Comparison of ENCODE assay signal across 12 mouse cellular contexts in genomic region chr14:114832987-114833386, GRCm38 (mm10).
DNase-seq lines count a peak whose midpoint lies in the region; ATAC-seq and TF ChIP-seq lines count a peak whose summit lies in the region.
"Had no signal": no experiment of that assay in that cellular context is flagged by ENCODE, and none has a peak within 500 bp of the region (broad histone marks: within the 10 kb centered on the region; RNA-seq: fewer than 3 reads in every experiment).

No protein-coding gene starts in this region.

- ATAC-seq in kidney, embryonic 16.5 days (ENCODE audit: low FRiP score, low TSS enrichment) = no peak
- ATAC-seq: hindbrain, embryonic 16.5 days had no signal

- peaks cover 7% of the 10 kb centered on the region for H3K4me1 ChIP-seq in kidney, embryonic 16.5 days (ENCODE audit: insufficient read depth, low read length)
- H3K4me1 ChIP-seq in testis, adult 2 months (ENCODE audit: control insufficient read depth, insufficient read depth, low read length) = peaks cover 7% of the 10 kb centered on the region

- TF ChIP-seq POLR2A in testis, adult 2 months (IDR thresholded peaks at IDR 0.05; ENCODE audit: control insufficient read depth, low read depth, low read length) = no peak

- H3K9me3 ChIP-seq in kidney, embryonic 16.5 days (ENCODE audit: low read length) = 0 out of 2 replicates have a peak, but pooled peaks cover 2% of the 10 kb centered on the region

- H3K27ac ChIP-seq in gastrocnemius, adult 2 months = no peak overlapping the region
- H3K27ac ChIP-seq in kidney, embryonic 16.5 days (ENCODE audit: low read length) = no peak overlapping the region
- no peak overlapping the region for H3K27ac ChIP-seq in testis, adult 2 months (ENCODE audit: control insufficient read depth, insufficient read depth, low read depth, low read length)

- H3K36me3 ChIP-seq in kidney, embryonic 16.5 days (ENCODE audit: insufficient read depth, low read length) = no peaks in the 10 kb centered on the region
- no peaks in the 10 kb centered on the region for H3K36me3 ChIP-seq in testis, adult 2 months (ENCODE audit: control insufficient read depth, insufficient read depth, low read length)

- WGBS in kidney, embryonic 16.5 days = 57% methylated on average over 11 of the region's 11 CpGs

- intact Hi-C loops in gastrocnemius, adult 2 months (cut with DNase I) = no loop called here
- intact Hi-C loops in gastrocnemius, postnatal 14 days (cut with DNase I; ENCODE audit: low total_unique reads) = no loop called here

- no peak overlapping the region for H3K4me2 ChIP-seq in kidney, embryonic 16.5 days (replicated peaks; ENCODE audit: low read depth, low read length)
- H3K4me2 ChIP-seq: lung, embryonic 14.5 days; midbrain, embryonic 11.5 days had no signal

- DNase-seq in gastrocnemius, adult 2 months = no peak
- no peak for DNase-seq in gastrocnemius, postnatal 14 days
- peak; percentile 15 for DNase-seq in kidney, postnatal 10 days
- DNase-seq in right cerebral cortex, postnatal 4 days = peak; percentile 24
- no peak for DNase-seq in right cerebral cortex, postnatal 36 days (ENCODE audit: low spot score in 2 of 2)
- DNase-seq in ovary, postnatal 36 days (ENCODE audit: low spot score) = no peak
- DNase-seq: lung, embryonic 14.5 days; right cerebral cortex, adult 18-20 months had no signal

- no peaks in the 10 kb centered on the region; the same call in 1 of the 2 replicates for H3K27me3 ChIP-seq in kidney, embryonic 16.5 days (ENCODE audit: insufficient read depth, low read length)
- no peaks in the 10 kb centered on the region for H3K27me3 ChIP-seq in testis, adult 2 months (ENCODE audit: control insufficient read depth, insufficient read depth, low read length)

- no peak overlapping the region for H3K9ac ChIP-seq in kidney, embryonic 16.5 days (replicated peaks; ENCODE audit: low read length)
- H3K9ac ChIP-seq: lung, embryonic 14.5 days had no signal

- peak; percentile 14; the same call in 1 of the 2 replicates for TF ChIP-seq CTCF in gastrocnemius, adult 2 months (IDR thresholded peaks at IDR 0.05)
- TF ChIP-seq CTCF in testis, adult 2 months (IDR thresholded peaks at IDR 0.05; ENCODE audit: control insufficient read depth, insufficient read depth, insufficient replicate concordance, low read depth, low read length) = peak; percentile 71; the same call in 1 of the 2 replicates

- no peak overlapping the region for H3K4me3 ChIP-seq in gastrocnemius, adult 2 months
- no peak overlapping the region for H3K4me3 ChIP-seq in kidney, embryonic 16.5 days (ENCODE audit: low read length)
- H3K4me3 ChIP-seq in testis, adult 2 months (ENCODE audit: control insufficient read depth, low read depth, low read length) = peak overlapping the region; percentile 3

Comparison
In these comparisons a context has a peak if more than half of its experiments do, and no peak if none do; other contexts are left out.
1. DNase-seq: peak in kidney, postnatal 10 days (single experiment) and right cerebral cortex, postnatal 4 days (single experiment); none in gastrocnemius, adult 2 months (single experiment), gastrocnemius, postnatal 14 days (single experiment), right cerebral cortex, postnatal 36 days (0 of 2) and ovary, postnatal 36 days (single experiment).